Mouse (Mus musculus): ENCODE measurements at regions not wholly inside any gene's neighbourhood (a gene's known extent, or its start where the extent isn't known, plus 50 kb on each side); places are given as distances from the start of the nearest gene placed in this dataset.

DNA sequence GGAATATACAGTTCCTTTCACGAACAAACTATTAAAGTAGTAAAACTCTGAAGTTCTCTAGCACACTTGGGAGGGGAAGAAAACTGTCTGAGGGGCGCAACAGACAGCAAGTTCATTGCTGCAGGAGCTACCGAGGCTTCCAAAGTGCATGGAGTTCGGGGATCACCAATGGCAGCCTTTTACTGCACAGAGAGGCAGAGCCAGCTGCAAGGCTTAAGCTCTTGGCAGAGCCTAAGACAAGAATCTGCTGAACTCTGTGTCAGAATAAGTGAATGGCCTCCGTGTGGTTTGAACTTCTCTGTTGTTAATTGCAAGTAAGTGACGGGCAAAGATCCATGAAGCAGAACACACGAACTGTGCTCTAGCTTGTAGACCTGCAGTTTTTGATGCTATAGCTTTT lies 656.2 kb downstream of the Slc16a7 start:
- Histone ChIP-seq H3K27ac (replicated peaks) (no peak overlapping the region), H3K36me3 (ENCODE audit: control insufficient read depth, insufficient read depth, low read length) (no peaks in the 10 kb centered on the region), H3K27me3 (ENCODE audit: control insufficient read depth, insufficient read depth, low read length) (no peaks in the 10 kb centered on the region), H3K9me3 (ENCODE audit: control insufficient read depth, low read length) (no peaks in the 10 kb centered on the region), H3K4me1 (replicated peaks; ENCODE audit: control insufficient read depth, insufficient read depth) (no peaks in the 10 kb centered on the region), H3K9ac (ENCODE audit: low read length) (no peak overlapping the region), H3K4me2 (replicated peaks; ENCODE audit: low read depth) (no peak overlapping the region), H3K4me3 (ENCODE audit: low read depth, low read length) (no peak overlapping the region)
- no peak for TF ChIP-seq CTCF (IDR thresholded peaks at IDR 0.05; ENCODE audit: low read depth)
- no peak for TF ChIP-seq EP300 (optimal IDR thresholded peaks at IDR 0.05)
- DNase-seq (ENCODE audit: low spot score) (no peak), ATAC-seq (ENCODE audit: low FRiP score, low TSS enrichment) (no peak)
- 57% methylated on average over 7 of the region's 7 CpGs for WGBS

DNA sequence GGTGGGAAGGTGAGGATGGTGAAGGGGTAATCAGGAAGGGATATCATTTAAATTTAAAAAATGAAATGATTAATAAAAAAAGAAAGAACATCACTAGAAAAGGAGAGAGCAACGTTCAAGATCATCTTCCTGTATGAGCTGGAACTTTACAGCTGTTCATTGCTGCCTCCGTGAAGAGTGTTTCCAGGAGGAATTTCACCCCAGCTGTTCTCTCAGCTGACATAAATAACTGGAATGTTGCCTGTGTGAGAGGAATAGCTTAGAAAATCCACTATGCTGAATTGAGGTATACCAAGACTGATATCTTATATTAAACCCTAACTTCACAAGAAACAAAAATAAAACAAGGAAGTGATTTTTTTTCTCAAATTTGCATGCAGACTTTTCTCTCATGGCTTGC lies 656.9 kb downstream of the Slc16a7 start:
- H3K36me3 ChIP-seq (ENCODE audit: control insufficient read depth, insufficient read depth, low read length) = no peaks in the 10 kb centered on the region
- no peak overlapping the region for H3K27ac ChIP-seq (replicated peaks)
- H3K4me3 ChIP-seq (ENCODE audit: low read depth, low read length) = no peak overlapping the region
- no peak for ATAC-seq (ENCODE audit: low FRiP score, low TSS enrichment)
- no peak for TF ChIP-seq EP300 (optimal IDR thresholded peaks at IDR 0.05)
- no peak for TF ChIP-seq CTCF (IDR thresholded peaks at IDR 0.05; ENCODE audit: low read depth)
- no peaks in the 10 kb centered on the region for H3K9me3 ChIP-seq (ENCODE audit: control insufficient read depth, low read length)
- H3K4me2 ChIP-seq (replicated peaks; ENCODE audit: low read depth) = no peak overlapping the region
- H3K9ac ChIP-seq (ENCODE audit: low read length) = no peak overlapping the region
- 41% methylated on average over 2 of the region's 2 CpGs for WGBS
- no peaks in the 10 kb centered on the region for H3K4me1 ChIP-seq (replicated peaks; ENCODE audit: control insufficient read depth, insufficient read depth)
- DNase-seq (ENCODE audit: low spot score) = no peak
- H3K27me3 ChIP-seq (ENCODE audit: control insufficient read depth, insufficient read depth, low read length) = no peaks in the 10 kb centered on the region

DNA sequence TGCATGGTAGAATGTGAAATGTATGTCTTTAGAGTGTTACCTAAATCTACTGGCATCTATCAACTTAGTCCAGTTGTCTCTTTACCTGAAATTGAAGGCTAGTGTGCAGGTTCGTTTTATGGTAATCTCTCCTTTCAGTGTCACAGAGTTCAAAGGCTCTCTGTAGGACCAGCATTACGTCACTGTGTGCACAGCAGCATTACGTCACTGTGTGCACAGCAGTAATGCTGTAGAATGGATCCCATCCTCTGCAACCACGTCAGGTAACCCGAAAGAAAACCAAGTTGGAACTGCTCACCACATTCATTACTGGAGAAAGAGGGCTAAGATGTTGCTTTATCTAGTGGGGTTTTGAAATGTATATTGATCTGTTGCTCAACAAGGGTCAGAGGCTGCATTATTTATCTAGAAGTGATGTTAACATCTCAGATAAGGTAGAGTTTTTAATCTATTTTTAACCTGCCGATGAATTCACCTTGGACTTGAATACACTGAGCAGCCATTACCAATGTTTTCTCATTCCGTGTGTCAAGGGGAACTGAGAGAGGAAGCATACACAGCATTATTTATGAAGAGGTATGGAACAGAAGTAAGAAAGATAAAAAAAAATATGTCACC lies 657.9 kb downstream of the Slc16a7 start:
- no peaks in the 10 kb centered on the region for H3K27me3 ChIP-seq (ENCODE audit: control insufficient read depth, insufficient read depth, low read length)
- no peak for DNase-seq (ENCODE audit: low spot score)
- H3K4me1 ChIP-seq (replicated peaks; ENCODE audit: control insufficient read depth, insufficient read depth) = no peaks in the 10 kb centered on the region
- no peaks in the 10 kb centered on the region for H3K36me3 ChIP-seq (ENCODE audit: control insufficient read depth, insufficient read depth, low read length)
- H3K9me3 ChIP-seq (ENCODE audit: control insufficient read depth, low read length) = no peaks in the 10 kb centered on the region
- H3K4me3 ChIP-seq (ENCODE audit: low read depth, low read length) = no peak overlapping the region
- no peak overlapping the region for H3K27ac ChIP-seq (replicated peaks)
- no peak for TF ChIP-seq EP300 (optimal IDR thresholded peaks at IDR 0.05)
- no peak for TF ChIP-seq CTCF (IDR thresholded peaks at IDR 0.05; ENCODE audit: low read depth)
- no peak overlapping the region for H3K4me2 ChIP-seq (replicated peaks; ENCODE audit: low read depth)
- 56% methylated on average over 7 of the region's 7 CpGs for WGBS
- ATAC-seq (ENCODE audit: low FRiP score, low TSS enrichment) = peak; percentile 45; the same call in 1 of the 2 replicates
- H3K9ac ChIP-seq (ENCODE audit: low read length) = no peak overlapping the region

- TF ChIP-seq CTCF (IDR thresholded peaks at IDR 0.05; ENCODE audit: low read depth) (no peak), EP300 (optimal IDR thresholded peaks at IDR 0.05) (no peak)
- ATAC-seq (ENCODE audit: low FRiP score, low TSS enrichment) = no peak
- no peak for DNase-seq (ENCODE audit: low spot score)
- H3K4me3 ChIP-seq (ENCODE audit: low read depth, low read length) = no peak overlapping the region
- H3K4me1 ChIP-seq (replicated peaks; ENCODE audit: control insufficient read depth, insufficient read depth) = no peaks in the 10 kb centered on the region
- H3K9ac ChIP-seq (ENCODE audit: low read length) = no peak overlapping the region
- no peak overlapping the region for H3K4me2 ChIP-seq (replicated peaks; ENCODE audit: low read depth)
- H3K27me3 ChIP-seq (ENCODE audit: control insufficient read depth, insufficient read depth, low read length) = no peaks in the 10 kb centered on the region
- H3K27ac ChIP-seq (replicated peaks) = no peak overlapping the region
- H3K9me3 ChIP-seq (ENCODE audit: control insufficient read depth, low read length) = no peaks in the 10 kb centered on the region
- H3K36me3 ChIP-seq (ENCODE audit: control insufficient read depth, insufficient read depth, low read length) = no peaks in the 10 kb centered on the region
- WGBS = 81% methylated on average over 3 of the region's 3 CpGs
These were observed 676.6 kb downstream of the Slc16a7 start for GRCm38 (mm10) chr10:124712647-124713046.

DNA sequence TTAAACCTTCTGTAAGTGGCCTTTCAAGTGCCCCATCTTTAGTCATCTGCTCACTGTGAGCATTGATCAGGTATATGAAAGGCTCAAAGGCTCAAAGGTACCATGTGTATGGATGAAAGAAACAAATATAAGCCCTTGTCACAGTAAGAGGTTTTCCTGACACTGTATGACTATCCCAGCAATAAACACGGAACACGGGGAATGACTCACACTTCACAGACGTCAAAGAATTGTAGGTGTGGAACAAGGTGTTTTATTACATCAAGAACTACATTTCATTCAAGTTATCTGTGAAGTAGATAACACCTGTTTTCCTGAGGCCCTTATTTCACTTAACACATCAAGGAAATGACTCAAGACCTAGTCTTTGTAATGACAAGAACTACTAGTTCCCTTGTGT lies 678.3 kb downstream of the Slc16a7 start:
- no peaks in the 10 kb centered on the region for H3K36me3 ChIP-seq (ENCODE audit: control insufficient read depth, insufficient read depth, low read length)
- TF ChIP-seq EP300 (optimal IDR thresholded peaks at IDR 0.05) (no peak), CTCF (IDR thresholded peaks at IDR 0.05; ENCODE audit: low read depth) (no peak)
- 59% methylated on average over 3 of the region's 3 CpGs for WGBS
- H3K9me3 ChIP-seq (ENCODE audit: control insufficient read depth, low read length) = no peaks in the 10 kb centered on the region
- H3K4me3 ChIP-seq (ENCODE audit: low read depth, low read length) = no peak overlapping the region
- H3K4me1 ChIP-seq (replicated peaks; ENCODE audit: control insufficient read depth, insufficient read depth) = no peaks in the 10 kb centered on the region
- DNase-seq (ENCODE audit: low spot score) = no peak
- H3K27me3 ChIP-seq (ENCODE audit: control insufficient read depth, insufficient read depth, low read length) = no peaks in the 10 kb centered on the region
- H3K4me2 ChIP-seq (replicated peaks; ENCODE audit: low read depth) = no peak overlapping the region
- H3K9ac ChIP-seq (ENCODE audit: low read length) = no peak overlapping the region
- ATAC-seq (ENCODE audit: low FRiP score, low TSS enrichment) = peak; percentile 68
- no peak overlapping the region for H3K27ac ChIP-seq (replicated peaks)

DNA sequence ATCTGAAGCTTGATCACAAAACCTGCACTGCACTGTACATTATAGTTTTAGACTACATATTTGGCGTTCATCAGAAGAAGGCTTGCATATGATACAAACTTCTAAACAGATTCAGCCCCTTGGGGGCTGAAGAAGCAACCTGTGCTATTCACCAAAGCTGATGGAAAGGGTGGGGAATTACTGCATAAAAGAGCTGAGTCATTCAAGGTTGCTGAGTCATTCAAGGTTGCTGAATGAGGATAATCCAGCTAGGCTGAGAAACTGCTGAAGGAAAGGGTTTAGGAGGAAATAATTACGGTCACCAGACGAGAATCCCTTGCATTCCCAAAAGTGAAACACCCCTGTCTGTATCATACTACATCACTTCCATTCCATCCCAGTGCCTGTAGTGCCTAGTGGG lies 679.4 kb downstream of the Slc16a7 start:
- Histone ChIP-seq H3K27me3 (ENCODE audit: control insufficient read depth, insufficient read depth, low read length) (no peaks in the 10 kb centered on the region), H3K36me3 (ENCODE audit: control insufficient read depth, insufficient read depth, low read length) (no peaks in the 10 kb centered on the region), H3K4me2 (replicated peaks; ENCODE audit: low read depth) (no peak overlapping the region), H3K9ac (ENCODE audit: low read length) (no peak overlapping the region), H3K9me3 (ENCODE audit: control insufficient read depth, low read length) (no peaks in the 10 kb centered on the region), H3K4me1 (replicated peaks; ENCODE audit: control insufficient read depth, insufficient read depth) (no peaks in the 10 kb centered on the region), H3K4me3 (ENCODE audit: low read depth, low read length) (no peak overlapping the region), H3K27ac (replicated peaks) (no peak overlapping the region)
- no peak for DNase-seq (ENCODE audit: low spot score)
- ATAC-seq (ENCODE audit: low FRiP score, low TSS enrichment) = no peak
- 74% methylated on average over 3 of the region's 3 CpGs for WGBS
- no peak for TF ChIP-seq CTCF (IDR thresholded peaks at IDR 0.05; ENCODE audit: low read depth)
- TF ChIP-seq EP300 (optimal IDR thresholded peaks at IDR 0.05) = no peak

All from stomach, postnatal 0 days (tissue).